Mouse (Mus musculus): ENCODE measurements at regions not wholly inside any gene's neighbourhood (a gene's known extent, or its start where the extent isn't known, plus 50 kb on each side); places are given as distances from the start of the nearest gene placed in this dataset.

- ATAC-seq (ENCODE audit: poor library complexity, severe bottlenecking), result no peak
Measured at GRCm38 (mm10) chr15:50005142-50005541, 3879.6 kb upstream of the Gm7489 start.

GRCm38 (mm10) chr15:50046653-50047052 is 3838.1 kb upstream of the Gm7489 start:
- ATAC-seq (ENCODE audit: poor library complexity, severe bottlenecking), result no peak

- no peak for ATAC-seq (ENCODE audit: poor library complexity, severe bottlenecking)
Measured at GRCm38 (mm10) chr15:50053468-50053867, 3831.2 kb upstream of the Gm7489 start.

GRCm38 (mm10) chr15:50053892-50054291 is 3830.8 kb upstream of the Gm7489 start:
- ATAC-seq (ENCODE audit: poor library complexity, severe bottlenecking), result no peak

- no peak for ATAC-seq (ENCODE audit: poor library complexity, severe bottlenecking)
Measured at GRCm38 (mm10) chr15:50078246-50078645, 3806.5 kb upstream of the Gm7489 start.

GRCm38 (mm10) chr15:50082428-50082827 is 3802.3 kb upstream of the Gm7489 start:
- ATAC-seq (ENCODE audit: poor library complexity, severe bottlenecking), result no peak

- no peak for ATAC-seq (ENCODE audit: poor library complexity, severe bottlenecking)
Measured at GRCm38 (mm10) chr15:50102596-50103277, 3782.0 kb upstream of the Gm7489 start.

- peak; percentile 97 for ATAC-seq (ENCODE audit: poor library complexity, severe bottlenecking)
Measured at GRCm38 (mm10) chr15:50108913-50109312, 3775.8 kb upstream of the Gm7489 start.

- ATAC-seq (ENCODE audit: poor library complexity, severe bottlenecking), result no peak
Measured at GRCm38 (mm10) chr15:50153863-50154262, 3730.8 kb upstream of the Gm7489 start.

GRCm38 (mm10) chr15:50172276-50172772 is 3712.4 kb upstream of the Gm7489 start:
- no peak for ATAC-seq (ENCODE audit: poor library complexity, severe bottlenecking)

- ATAC-seq (ENCODE audit: poor library complexity, severe bottlenecking), result no peak
Measured at GRCm38 (mm10) chr15:50183185-50183584, 3701.5 kb upstream of the Gm7489 start.

All from megakaryocyte, adult 5-6 weeks (primary cell).